Mouse (Mus musculus): ENCODE data around the gene Slc44a4. TPM values are rescaled to one million over a fixed set of nuclear protein-coding genes. Genes with fewer than 3 reads are reported as not detected.
"Not testable (repeated sequence)": the region's sequence is repeated elsewhere in the genome, so short reads cannot be mapped to it uniquely, and the experiment has no call there.

Slc44a4 gene
- polyA plus RNA-seq, 1 experiment: 226 TPM

DNA sequence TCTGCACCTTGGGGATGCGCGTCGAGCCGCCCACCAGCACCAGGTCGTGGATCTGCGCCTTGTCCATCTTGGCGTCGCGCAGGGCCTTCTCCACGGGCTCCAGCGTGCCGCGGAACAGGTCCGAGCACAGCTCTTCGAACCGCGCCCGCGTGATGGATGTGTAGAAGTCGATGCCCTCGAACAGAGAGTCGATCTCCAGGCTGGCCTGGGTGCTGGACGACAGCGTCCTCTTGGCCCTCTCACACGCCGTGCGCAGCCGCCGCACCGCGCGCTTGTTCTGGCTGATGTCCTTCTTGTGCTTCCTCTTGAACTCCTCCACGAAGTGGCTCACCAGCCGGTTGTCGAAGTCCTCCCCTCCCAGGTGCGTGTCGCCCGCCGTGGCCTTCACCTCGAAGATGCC, 43.7 kb downstream of the Slc44a4 start:
- not testable (repeated sequence) for DNase-seq (ENCODE audit: low read depth, low spot score)
- 21% methylated on average over 19 of the region's 40 CpGs for WGBS

DNA sequence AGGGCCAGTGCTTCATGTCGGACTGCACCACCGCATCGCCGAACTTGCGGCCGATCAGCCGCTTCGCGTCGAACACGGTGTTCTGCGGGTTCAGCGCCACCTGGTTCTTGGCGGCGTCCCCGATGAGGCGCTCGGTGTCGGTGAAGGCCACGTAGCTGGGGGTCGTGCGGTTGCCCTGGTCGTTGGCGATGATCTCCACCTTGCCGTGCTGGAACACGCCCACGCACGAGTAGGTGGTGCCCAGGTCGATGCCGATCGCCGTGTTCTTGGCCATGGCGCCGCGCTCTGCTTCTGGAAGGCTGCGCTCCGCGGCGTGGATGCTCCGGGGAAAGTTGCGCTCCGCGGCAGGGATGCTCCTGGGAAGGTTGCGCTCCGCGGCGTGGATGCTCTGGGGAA, 44.5 kb downstream of the Slc44a4 start:
- not testable (repeated sequence) for DNase-seq (ENCODE audit: low read depth, low spot score)
- WGBS: 0% methylated on average over 33 of the region's 47 CpGs

DNA sequence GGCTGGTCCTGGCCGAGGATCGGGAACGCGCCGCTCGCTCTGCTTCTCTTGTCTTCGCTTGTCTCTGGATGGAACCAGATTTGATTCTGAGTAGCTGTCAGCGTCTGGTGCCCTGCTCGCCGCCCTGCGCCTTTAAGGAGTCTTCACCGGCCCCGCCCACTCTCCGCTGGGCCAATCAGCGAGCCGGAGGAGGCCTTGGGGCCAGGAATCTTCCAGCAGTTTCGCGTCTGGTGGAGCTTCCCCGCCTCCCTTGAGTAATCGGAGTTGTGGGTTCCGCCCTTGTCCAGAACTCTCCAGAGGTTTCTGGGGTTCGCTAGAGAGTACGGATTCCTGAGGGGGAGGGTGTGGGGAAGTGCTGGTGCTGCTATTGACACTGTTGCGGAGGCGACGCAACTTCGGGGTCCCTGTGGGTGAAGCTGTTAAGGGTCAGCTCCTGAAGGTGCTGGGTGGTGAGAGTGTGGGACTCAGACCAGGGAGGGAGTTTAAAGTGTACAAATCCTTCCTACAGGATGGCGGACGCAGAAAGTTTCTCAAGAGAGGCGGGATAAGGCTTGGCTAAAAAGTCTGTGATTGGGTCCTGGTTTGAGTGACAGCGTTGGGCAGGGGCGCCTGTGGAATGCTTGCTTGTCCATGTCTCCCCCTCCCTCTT, 45.0 kb downstream of the Slc44a4 start, which contains the start of gene Hspa1b:
Hspa1b (minus strand) TSS at position 109 of the 649 bp plus-strand sequence.
- DNase-seq (ENCODE audit: low read depth, low spot score): not testable (repeated sequence)
- under 1% methylated on average over 32 of the region's 32 CpGs for WGBS

DNA sequence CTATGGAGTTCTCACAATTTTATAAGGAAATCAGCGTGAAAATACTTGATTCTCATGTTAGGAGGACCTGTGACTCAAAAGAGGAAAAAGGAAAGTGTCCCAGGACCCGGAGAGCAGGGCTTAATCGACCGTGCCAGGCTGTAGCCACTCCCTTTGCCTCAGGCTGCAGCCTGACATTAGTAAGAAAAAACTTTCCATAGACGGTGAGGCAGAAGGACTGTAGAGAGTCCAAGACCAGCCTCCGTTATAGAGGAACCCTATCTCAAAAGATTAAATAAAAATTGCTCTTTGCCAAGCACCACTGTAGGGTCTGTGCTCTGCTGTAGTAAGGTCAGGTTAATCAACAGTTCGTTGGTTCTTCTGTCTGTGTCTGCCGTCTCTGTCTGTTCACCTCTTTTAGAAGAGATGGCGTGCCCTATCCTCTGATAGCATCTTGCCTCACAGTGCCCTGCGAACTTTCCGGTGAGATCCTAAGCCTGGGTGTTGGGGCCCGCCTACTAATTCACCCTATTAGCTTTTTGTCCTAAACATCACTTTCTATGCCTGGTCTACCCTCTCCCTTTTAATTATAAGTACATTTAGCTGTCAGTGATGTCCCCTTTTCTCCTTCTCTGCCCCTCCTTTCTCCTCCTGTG, 45.7 kb downstream of the Slc44a4 start:
- DNase-seq (ENCODE audit: low read depth, low spot score): no peak
- WGBS: 15% methylated on average over 12 of the region's 12 CpGs

DNA sequence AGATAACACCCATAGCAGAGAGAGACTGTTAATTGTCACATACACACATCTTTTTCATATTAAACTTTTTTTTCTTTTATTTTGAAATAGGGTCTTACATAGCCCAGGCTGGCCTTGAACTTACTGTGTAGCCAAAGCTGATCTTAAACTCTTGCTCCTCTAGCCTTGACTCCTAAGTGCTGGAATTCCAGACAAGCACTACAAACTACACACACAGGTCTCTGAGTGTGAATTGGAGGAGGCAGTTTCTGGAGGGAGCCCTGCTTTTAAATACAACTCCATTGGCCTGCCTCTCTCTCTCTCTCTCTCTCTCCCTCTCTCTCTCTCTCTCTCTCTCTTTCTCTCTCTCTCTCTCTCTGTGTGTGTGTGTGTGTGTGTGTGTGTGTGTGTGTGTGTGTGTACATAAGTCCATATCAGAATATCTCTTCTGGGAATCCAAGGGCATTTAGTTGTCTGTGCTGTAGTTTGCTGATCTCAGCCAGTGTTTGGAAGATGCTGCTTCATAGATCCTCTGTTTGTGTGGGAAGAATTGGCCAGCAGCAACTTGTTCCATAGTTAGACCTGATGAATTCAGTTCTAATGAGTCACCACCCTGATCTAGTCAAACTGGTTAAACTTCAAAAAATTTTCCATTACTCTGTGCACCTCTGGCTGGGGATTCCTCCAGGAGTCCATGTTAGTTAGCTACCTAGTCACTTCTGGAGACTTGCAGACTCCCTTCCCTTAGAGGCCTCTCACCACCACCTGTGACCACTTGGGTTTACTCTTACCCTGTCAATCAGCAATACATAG, 46.6 kb downstream of the Slc44a4 start:
- DNase-seq (ENCODE audit: low read depth, low spot score): no peak

DNA sequence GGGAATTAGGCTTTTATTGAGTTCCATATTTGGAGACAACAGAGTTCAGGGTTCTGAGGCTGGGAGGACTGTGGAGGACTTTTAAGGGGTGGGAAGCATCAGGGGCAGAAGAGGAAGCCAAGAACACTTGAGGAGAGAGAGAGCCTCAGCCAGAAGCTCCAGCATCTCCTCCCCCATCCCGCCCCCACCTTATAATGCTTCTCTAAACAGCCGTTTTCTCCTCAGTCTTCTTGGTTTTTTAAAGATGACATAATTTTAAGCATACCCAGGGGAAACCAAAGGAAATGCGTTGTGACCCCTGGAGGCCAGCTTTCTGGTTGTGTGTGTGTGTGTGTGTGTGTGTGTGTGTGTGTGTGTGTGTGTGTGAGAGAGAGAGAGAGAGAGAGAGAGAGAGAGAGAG, 47.9 kb downstream of the Slc44a4 start:
- WGBS: 46% methylated on average over 3 of the region's 3 CpGs
- no peak for DNase-seq (ENCODE audit: low read depth, low spot score)

DNA sequence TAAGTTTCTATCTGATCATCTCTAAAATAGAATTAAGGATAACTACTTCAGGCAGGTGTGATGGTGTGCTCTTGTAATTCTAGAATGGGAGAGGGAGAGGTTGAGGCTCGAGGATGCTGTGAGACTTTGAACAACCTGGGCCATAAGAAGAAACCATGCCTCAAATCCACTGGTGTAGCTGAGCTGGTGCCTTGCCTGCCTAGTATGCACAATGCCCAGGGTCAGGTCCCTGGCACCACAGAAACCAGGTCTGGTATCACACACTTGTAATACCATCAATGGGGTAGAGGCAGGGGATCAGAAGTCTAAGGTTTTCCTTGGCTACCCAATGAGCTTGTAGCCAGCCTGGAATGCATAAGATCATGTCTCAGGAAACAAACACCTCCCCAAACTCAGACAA, 48.6 kb downstream of the Slc44a4 start:
- DNase-seq (ENCODE audit: low read depth, low spot score): no peak
- WGBS: 76% methylated on average over 1 of the region's 1 CpGs

DNA sequence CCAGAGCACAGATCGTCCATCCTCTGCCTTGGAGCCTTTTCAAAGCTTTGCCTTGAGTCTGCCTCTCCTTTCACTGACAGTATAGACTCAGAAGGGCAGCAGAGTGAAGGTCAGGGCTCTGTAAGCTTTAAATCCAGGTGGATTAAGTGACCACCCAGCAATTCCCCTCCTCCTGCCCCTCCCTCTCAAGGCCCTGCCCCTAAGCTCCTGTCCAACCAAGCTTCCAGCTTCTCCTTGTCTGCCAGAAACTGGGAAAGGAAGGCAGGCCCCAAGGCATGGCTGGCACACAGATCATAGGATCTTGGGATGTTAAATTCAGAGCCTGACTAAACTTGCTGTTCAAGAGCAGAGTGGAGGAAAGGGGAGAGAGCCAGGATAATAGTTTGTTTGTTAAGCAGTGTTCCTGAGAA, 50.4 kb downstream of the Slc44a4 start:
- 18% methylated on average over 1 of the region's 1 CpGs for WGBS
- no peak for DNase-seq (ENCODE audit: low read depth, low spot score)

DNA sequence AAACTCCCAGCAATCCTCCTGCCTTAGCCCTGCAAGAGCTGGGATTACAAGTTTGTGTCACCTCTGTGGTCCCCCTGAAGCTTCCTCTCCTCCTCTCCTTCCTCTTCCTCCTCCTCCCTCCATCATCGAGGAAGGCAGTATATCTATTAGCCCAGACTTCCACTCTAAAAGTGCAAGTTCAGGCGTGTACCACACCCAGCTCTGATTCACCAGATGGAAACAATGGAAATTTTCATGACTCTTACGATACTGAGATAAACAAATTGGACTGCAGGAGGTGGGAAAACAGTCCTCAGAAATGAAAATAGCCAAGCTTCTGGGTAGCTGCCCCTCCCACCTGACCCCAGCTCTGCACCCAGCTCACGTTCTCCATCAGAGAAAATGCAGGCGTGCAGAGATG, 51.4 kb downstream of the Slc44a4 start:
- 39% methylated on average over 5 of the region's 5 CpGs for WGBS

DNA sequence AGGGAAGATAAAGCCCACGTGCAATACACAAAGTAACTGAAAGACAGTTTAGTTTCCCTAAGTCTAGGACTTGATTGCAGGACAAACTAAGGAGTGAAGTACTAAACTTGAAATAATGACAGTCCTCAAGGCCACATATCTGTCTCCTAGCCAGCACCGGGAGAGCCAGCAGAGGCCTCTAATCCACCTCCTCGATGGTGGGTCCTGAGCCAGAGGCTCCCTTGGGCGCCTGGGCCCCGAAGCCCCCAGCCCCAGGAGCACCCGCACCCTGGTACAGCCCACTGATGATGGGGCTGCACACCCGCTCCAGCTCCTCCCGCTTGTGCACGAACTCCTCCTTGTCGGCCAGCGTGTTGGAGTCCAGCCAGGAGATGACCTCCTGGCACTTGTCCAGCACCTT, 55.6 kb downstream of the Slc44a4 start, which contains the start of gene Gm20481:
Gm20481 (plus strand) TSS at position 91 of the 400 bp plus-strand sequence.
- not testable (repeated sequence) for DNase-seq (ENCODE audit: low read depth, low spot score)
- WGBS: 57% methylated on average over 6 of the region's 11 CpGs

More for the DNA sequence above, 51.4 kb downstream of the Slc44a4 start:
- DNase-seq (ENCODE audit: low read depth, low spot score): no peak

DNA sequence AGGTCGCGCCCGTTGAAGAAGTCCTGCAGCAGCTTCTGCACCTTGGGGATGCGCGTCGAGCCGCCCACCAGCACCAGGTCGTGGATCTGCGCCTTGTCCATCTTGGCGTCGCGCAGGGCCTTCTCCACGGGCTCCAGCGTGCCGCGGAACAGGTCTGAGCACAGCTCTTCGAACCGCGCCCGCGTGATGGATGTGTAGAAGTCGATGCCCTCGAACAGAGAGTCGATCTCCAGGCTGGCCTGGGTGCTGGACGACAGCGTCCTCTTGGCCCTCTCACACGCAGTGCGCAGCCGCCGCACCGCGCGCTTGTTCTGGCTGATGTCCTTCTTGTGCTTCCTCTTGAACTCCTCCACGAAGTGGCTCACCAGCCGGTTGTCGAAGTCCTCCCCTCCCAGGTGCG, 56.6 kb downstream of the Slc44a4 start:
- WGBS: 38% methylated on average over 26 of the region's 37 CpGs
- not testable (repeated sequence) for DNase-seq (ENCODE audit: low read depth, low spot score)

DNA sequence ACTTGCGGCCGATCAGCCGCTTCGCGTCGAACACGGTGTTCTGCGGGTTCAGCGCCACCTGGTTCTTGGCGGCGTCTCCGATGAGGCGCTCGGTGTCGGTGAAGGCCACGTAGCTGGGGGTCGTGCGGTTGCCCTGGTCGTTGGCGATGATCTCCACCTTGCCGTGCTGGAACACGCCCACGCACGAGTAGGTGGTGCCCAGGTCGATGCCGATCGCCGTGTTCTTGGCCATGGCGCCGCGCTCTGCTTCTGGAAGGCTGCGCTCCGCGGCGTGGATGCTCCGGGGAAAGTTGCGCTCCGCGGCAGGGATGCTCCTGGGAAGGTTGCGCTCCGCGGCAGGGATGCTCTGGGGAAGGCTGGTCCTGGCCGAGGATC, 57.4 kb downstream of the Slc44a4 start:
- WGBS: 1% methylated on average over 28 of the region's 43 CpGs

DNA sequence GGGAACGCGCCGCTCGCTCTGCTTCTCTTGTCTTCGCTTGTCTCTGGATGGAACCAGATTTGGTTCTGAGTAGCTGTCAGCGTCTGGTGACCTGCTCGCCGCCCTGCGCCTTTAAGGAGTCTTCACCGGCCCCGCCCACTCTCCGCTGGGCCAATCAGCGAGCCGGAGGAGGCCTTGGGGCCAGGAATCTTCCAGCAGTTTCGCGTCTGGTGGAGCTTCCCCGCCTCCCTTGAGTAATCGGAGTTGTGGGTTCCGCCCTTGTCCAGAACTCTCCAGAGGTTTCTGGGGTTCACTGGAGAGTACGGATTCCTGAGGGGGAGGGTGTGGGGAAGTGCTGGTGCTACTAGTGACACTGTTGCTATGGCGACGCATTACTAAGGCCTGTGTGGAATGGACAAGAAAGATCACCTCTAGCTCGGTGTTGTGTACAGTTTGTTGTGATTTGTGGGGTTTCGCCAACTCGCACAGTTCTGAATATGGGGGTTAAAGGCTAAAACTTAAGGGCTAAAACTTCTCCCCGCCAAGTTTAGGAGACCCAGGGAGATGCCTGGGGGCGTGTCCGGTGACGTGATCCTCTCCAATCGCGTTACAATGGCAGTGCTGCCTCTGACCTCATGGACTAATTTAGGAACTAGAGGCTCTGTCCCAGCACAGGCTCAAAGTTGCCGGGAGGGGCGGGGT, 57.9 kb downstream of the Slc44a4 start, which contains the start of the genes Hspa1a and Hspa1l:
Hspa1a (minus strand) TSS at position 88 of the 681 bp plus-strand sequence.
Hspa1l (plus strand) TSS at position 635 of the 681 bp plus-strand sequence.
- under 1% methylated on average over 33 of the region's 33 CpGs for WGBS
- not testable (repeated sequence) for DNase-seq (ENCODE audit: low read depth, low spot score)

More for the DNA sequence above, 57.4 kb downstream of the Slc44a4 start:
- not testable (repeated sequence) for DNase-seq (ENCODE audit: low read depth, low spot score)

DNA sequence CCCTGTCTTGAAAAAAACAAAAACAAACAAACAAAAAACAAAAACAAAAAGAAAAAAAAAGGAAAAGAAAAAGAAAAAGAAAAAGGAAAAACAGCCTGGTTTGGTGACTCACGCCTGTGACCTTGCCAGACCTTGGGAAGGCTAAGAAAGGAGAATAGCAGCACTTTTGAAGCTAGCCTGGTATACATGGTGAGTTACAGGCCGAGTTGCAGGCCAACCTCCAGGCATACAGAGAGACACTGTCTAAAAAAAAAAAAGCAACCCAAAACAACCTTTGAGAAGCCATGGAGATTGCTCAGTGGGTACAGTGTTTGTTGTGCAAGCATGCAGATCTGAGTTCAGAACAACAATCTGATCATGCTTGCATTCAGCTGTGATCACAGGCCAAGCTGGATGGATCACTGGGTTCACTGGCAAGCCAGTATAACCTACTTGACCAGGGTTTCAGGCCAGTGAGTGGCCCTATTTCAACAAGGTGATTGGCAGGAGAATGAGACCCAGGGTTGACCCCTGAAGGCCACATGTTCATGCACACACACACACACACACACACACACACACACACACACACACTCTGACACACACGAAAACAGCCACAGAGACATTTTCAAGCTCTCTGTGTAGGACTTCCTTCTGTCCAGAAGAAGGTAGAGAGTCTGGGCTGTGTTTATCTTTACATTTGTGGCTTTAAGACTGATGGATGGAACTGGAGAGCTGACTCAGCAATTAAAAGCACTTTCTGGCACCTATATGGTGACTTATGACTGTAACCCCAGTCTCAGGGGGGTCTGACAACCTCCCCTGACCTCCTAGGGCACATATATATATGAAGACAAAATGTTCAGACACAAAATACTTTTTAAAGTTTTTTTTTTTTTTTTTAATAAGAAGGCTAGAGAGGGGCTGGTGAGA, 61.6 kb downstream of the Slc44a4 start:
- DNase-seq (ENCODE audit: low read depth, low spot score): no peak
- WGBS: 88% methylated on average over 3 of the region's 3 CpGs

DNA sequence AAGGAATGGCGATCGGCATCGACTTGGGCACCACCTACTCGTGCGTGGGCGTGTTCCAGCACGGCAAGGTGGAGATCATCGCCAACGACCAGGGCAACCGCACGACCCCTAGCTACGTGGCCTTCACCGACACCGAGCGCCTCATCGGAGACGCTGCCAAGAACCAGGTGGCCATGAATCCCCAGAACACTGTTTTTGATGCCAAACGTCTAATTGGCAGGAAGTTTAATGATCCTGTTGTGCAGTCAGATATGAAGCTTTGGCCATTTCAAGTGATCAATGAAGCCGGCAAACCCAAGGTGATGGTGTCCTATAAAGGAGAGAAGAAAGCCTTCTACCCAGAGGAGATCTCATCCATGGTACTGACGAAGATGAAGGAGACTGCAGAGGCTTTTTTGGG, 62.7 kb downstream of the Slc44a4 start:
- no peak for DNase-seq (ENCODE audit: low read depth, low spot score)
- WGBS: 96% methylated on average over 20 of the region's 20 CpGs

DNA sequence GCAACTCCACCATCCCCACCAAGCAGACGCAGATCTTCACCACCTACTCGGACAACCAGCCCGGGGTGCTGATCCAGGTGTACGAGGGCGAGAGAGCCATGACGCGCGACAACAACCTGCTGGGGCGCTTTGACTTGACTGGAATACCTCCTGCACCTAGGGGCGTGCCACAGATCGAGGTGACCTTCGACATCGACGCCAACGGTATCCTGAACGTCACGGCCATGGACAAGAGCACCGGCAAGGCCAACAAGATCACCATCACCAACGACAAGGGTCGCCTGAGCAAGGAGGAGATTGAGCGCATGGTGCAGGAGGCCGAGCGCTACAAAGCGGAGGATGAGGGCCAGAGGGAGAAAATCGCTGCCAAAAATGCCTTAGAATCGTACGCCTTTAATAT, 64.0 kb downstream of the Slc44a4 start:
- DNase-seq (ENCODE audit: low read depth, low spot score): no peak
- 92% methylated on average over 27 of the region's 27 CpGs for WGBS

DNA sequence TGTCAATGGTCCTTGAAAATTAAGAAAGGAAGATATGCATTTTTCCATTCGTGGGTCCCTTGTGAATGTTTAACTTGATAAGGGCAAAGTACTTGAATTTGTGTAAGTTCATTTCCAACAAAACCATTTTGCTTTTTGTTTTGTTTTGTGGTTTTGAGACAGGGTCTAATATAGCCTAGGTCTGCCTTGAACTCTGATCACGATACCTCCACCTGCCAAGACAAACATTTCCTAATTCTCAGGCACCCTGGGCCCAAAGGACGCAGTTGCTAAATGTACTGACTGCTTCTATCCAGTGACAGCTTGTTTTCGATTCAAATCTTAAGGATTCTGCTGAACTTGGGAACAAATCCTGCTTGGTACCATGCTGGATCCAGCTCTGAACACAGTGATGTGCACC, 65.4 kb downstream of the Slc44a4 start:
- 45% methylated on average over 4 of the region's 4 CpGs for WGBS
- DNase-seq (ENCODE audit: low read depth, low spot score): no peak

Data from large intestine, adult 2 months (tissue).